In genomic region chr6:72742331-72742730, GRCm38 (mm10) we compare ENCODE assay signal across 20 mouse cellular contexts. TPM values are rescaled to one million over a fixed set of nuclear protein-coding genes. Genes with fewer than 3 reads are reported as not detected.
A peak's percentile ranks its signal among the peaks of the same experiment; 100 is the strongest.
DNase-seq lines count a peak whose midpoint lies in the region; ATAC-seq and TF ChIP-seq lines count a peak whose summit lies in the region.
"Had no signal": no experiment of that assay in that cellular context is flagged by ENCODE, and none has a peak within 500 bp of the region (broad histone marks: within the 10 kb centered on the region; RNA-seq: fewer than 3 reads in every experiment).

No protein-coding gene starts in this region.

- H3K36me3 ChIP-seq in liver, adult 2 months (ENCODE audit: control insufficient read depth, insufficient read depth, low read length), result no peaks in the 10 kb centered on the region
- no peaks in the 10 kb centered on the region for H3K36me3 ChIP-seq in liver, postnatal 0 days (replicated peaks; ENCODE audit: insufficient read depth, low read length)
- no peaks in the 10 kb centered on the region for H3K36me3 ChIP-seq in kidney, embryonic 16.5 days (ENCODE audit: insufficient read depth, low read length)
- H3K36me3 ChIP-seq: hindbrain, embryonic 12.5 days had no signal

- H3K4me1 ChIP-seq in liver, adult 2 months (ENCODE audit: control insufficient read depth, insufficient read depth, low read length), result peaks cover 42% of the 10 kb centered on the region
- H3K4me1 ChIP-seq in liver, postnatal 0 days (ENCODE audit: insufficient read depth), result peaks cover 28% of the 10 kb centered on the region
- H3K4me1 ChIP-seq in kidney, embryonic 16.5 days (ENCODE audit: insufficient read depth, low read length), result peaks cover 72% of the 10 kb centered on the region

- H3K9ac ChIP-seq in liver, adult 2 months (ENCODE audit: low read depth, low read length), result no peak overlapping the region
- H3K9ac ChIP-seq in liver, postnatal 0 days (replicated peaks), result no peak overlapping the region
- no peak overlapping the region for H3K9ac ChIP-seq in kidney, embryonic 16.5 days (replicated peaks; ENCODE audit: low read length)
- H3K9ac ChIP-seq: embryonic facial prominence, embryonic 15.5 days; hindbrain, embryonic 12.5 days had no signal

- ATAC-seq in liver, postnatal 0 days, result no peak
- no peak for ATAC-seq in kidney, embryonic 16.5 days (ENCODE audit: low FRiP score, low TSS enrichment)
- ATAC-seq: forebrain, embryonic 14.5 days had no signal

- no peak overlapping the region for H3K4me2 ChIP-seq in liver, postnatal 0 days (ENCODE audit: low read depth, low read length)
- H3K4me2 ChIP-seq in kidney, embryonic 16.5 days (replicated peaks; ENCODE audit: low read depth, low read length), result no peak overlapping the region
- H3K4me2 ChIP-seq: embryonic facial prominence, embryonic 15.5 days; hindbrain, embryonic 12.5 days had no signal

- peaks cover 23% of the 10 kb centered on the region; the same call in 1 of the 2 replicates for H3K79me2 ChIP-seq in liver, adult 2 months (ENCODE audit: control insufficient read depth, insufficient read depth, low read length)

- no peak for TF ChIP-seq CTCF in liver, adult 2 months (IDR thresholded peaks at IDR 0.05; ENCODE audit: low read depth, low read length)
- no peak for TF ChIP-seq CTCF in liver, postnatal 0 days (IDR thresholded peaks at IDR 0.05; ENCODE audit: low read depth)

- DNase-seq in liver, adult 2 months (ENCODE audit: extremely low read depth, low read depth, low spot score), result peak; percentile 19
- no peak for DNase-seq in liver, postnatal 0 days
- peak; percentile 36 for DNase-seq in adipocyte (ENCODE audit: low spot score)
- peak; percentile 48 for DNase-seq in lung, postnatal 14 days
- no peak for DNase-seq in frontal cortex, postnatal 25 days (ENCODE audit: low spot score in 2 of 2)
- DNase-seq: adrenal gland, adult 8-10 months; adrenal gland, postnatal 36 days; cerebellum, adult 2 months; embryo, embryonic 11 days; heart, adult 18-20 months; heart, postnatal 10 days; heart, postnatal 4 days had no signal

- TF ChIP-seq EP300 in liver, postnatal 0 days (IDR thresholded peaks at IDR 0.05; ENCODE audit: low read depth), result no peak

- no peak overlapping the region for H3K27ac ChIP-seq in liver, adult 2 months (replicated peaks; ENCODE audit: insufficient read depth, low read depth, low read length)
- H3K27ac ChIP-seq in liver, postnatal 0 days (ENCODE audit: low read depth), result no peak overlapping the region
- H3K27ac ChIP-seq in kidney, embryonic 16.5 days (ENCODE audit: low read length), result no peak overlapping the region
- H3K27ac ChIP-seq: forebrain, embryonic 10.5 days; heart, embryonic 10.5 days; hindbrain, embryonic 12.5 days had no signal

- WGBS in liver, adult 2 months, result 71% methylated on average over 7 of the region's 7 CpGs
- 75% methylated on average over 7 of the region's 7 CpGs for WGBS in liver, postnatal 0 days (ENCODE audit: insufficient replicate concordance)
- 53% methylated on average over 7 of the region's 7 CpGs for WGBS in kidney, embryonic 16.5 days

- no peak for TF ChIP-seq POLR2A in liver, adult 2 months (IDR thresholded peaks at IDR 0.05; ENCODE audit: extremely low read depth, insufficient read depth, low read length)

- no peaks in the 10 kb centered on the region for H3K9me3 ChIP-seq in liver, postnatal 0 days (ENCODE audit: low read length)
- H3K9me3 ChIP-seq in kidney, embryonic 16.5 days (ENCODE audit: low read length), result no peaks in the 10 kb centered on the region
- H3K9me3 ChIP-seq: embryonic facial prominence, embryonic 15.5 days; forebrain, embryonic 10.5 days; heart, embryonic 10.5 days; hindbrain, embryonic 12.5 days had no signal

- H3K27me3 ChIP-seq in liver, adult 2 months (ENCODE audit: control insufficient read depth, insufficient read depth, low read length), result no peaks in the 10 kb centered on the region
- no peaks in the 10 kb centered on the region for H3K27me3 ChIP-seq in liver, postnatal 0 days (ENCODE audit: insufficient read depth, low read length)
- H3K27me3 ChIP-seq in kidney, embryonic 16.5 days (ENCODE audit: insufficient read depth, low read length), result no peaks in the 10 kb centered on the region
- H3K27me3 ChIP-seq: embryonic facial prominence, embryonic 15.5 days; hindbrain, embryonic 12.5 days had no signal

- H3K4me3 ChIP-seq in liver, adult 2 months (ENCODE audit: insufficient read depth, low read depth, low read length), result no peak overlapping the region
- no peak overlapping the region for H3K4me3 ChIP-seq in liver, postnatal 0 days (ENCODE audit: low read depth, low read length)
- no peak overlapping the region for H3K4me3 ChIP-seq in kidney, embryonic 16.5 days (ENCODE audit: low read length)
- H3K4me3 ChIP-seq: embryonic facial prominence, embryonic 15.5 days; erythroblast, embryonic 14.5 days; forebrain, embryonic 10.5 days; heart, embryonic 10.5 days; hindbrain, embryonic 12.5 days had no signal

RNA-seq across cellular contexts. Expression of gene Tcf7l1, which starts 46.7 kb away (rescaled TPM):
- total RNA-seq in liver, adult 2 months (2014; rRNA removed), result 0.92 and 1.1 TPM in 2 replicates
- 5.0 and 6.9 TPM in 2 replicates for polyA plus RNA-seq in liver, adult 2 months (2012; rRNA removed)
- polyA plus RNA-seq in liver, postnatal 0 days (2015; fragmentation: Nextera tagmentation; extraction: Ambion mirVana), result 5.7 and 5.8 TPM in 2 replicates
- 31.5 and 35.6 TPM in 2 replicates for polyA plus RNA-seq in kidney, embryonic 16.5 days (2015; fragmentation: Nextera tagmentation; extraction: Ambion mirVana)
- total RNA-seq: common myeloid progenitor, adult 5-6 weeks had no signal

Comparison
In these comparisons a context has a peak if more than half of its experiments do, and no peak if none do; other contexts are left out.
1. DNase-seq: peak in liver, adult 2 months (single experiment), adipocyte (single experiment) and lung, postnatal 14 days (single experiment); none in liver, postnatal 0 days (single experiment) and frontal cortex, postnatal 25 days (0 of 2).